Mouse (Mus musculus): ENCODE measurements around the gene Sgsh.

GRCm38 (mm10) chr11:119344178-119344577 is 11.2 kb downstream of the Sgsh start:
- TF ChIP-seq CTCF (IDR thresholded peaks at IDR 0.05; ENCODE audit: borderline replicate concordance, insufficient read depth, low read length) (no peak), POLR2A (IDR thresholded peaks at IDR 0.05; ENCODE audit: low read depth, low read length) (no peak)
